Mouse (Mus musculus) megakaryocyte, embryonic 14.5 days (primary cell): ENCODE measurements around the gene Slc29a4.

Experiments
- FLI1 ChIP-seq: IDR thresholded peaks from 2 replicates; pipeline ENCODE4 v1.6.1; 2012; ENCODE audit warnings: low read length, inconsistent platforms, mixed read lengths
- GATA1 ChIP-seq: IDR thresholded peaks from 3 replicates; pipeline ENCODE4 v1.6.1; 2012; ENCODE audit warnings: mixed read lengths, low read length, inconsistent platforms, borderline replicate concordance

DNA sequence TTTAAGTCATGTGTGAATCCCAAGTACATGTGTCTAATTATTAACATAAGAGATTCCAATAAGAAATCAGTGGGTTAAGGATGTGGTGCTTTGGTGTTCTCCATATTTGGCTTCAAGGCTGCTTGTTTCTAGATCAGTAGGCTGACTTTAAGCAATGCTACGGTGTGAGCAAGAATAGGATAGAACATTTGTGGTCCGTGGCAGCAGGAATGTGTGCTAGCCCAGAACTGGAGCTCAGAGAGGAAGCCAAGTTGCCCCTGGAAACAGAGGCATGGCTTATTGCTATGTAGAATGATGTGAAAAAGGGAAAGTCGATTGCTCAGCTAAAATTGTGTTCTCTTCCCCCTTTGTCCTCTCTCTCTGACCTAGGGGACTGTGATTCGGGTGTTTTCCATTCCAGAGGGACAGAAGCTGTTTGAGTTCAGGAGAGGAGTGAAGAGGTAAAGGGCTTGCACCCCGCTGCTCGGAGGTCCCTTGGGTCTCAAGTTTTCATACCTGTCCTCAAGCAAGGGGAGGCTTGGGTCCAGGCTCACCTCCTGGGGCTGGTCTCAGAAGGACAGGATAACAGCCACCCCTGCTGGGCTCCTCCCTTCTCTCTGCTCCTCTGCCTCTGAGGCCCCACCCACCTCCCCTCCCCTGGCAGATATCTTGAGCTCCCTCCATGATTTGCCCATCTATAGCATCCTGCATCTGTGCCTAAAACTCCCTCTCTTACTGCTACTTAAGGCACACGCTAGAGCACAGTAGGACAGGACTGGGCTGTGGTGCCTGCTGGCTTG lies 31.5 kb upstream of the Slc29a4 start:
- TF ChIP-seq GATA1 (no peak), FLI1 (no peak)
